Mouse (Mus musculus) left cerebral cortex, adult 2 months (tissue): ENCODE measurements around the gene Dhx32. TPM values are rescaled to one million over a fixed set of nuclear protein-coding genes. Genes with fewer than 3 reads are reported as not detected.
A peak's percentile ranks its signal among the peaks of the same experiment; 100 is the strongest.
"Not testable (repeated sequence)": the region's sequence is repeated elsewhere in the genome, so short reads cannot be mapped to it uniquely, and the experiment has no call there.

Experiments
- DNase-seq, 2 experiments: peaks; one replicate each; pipeline ENCODE4 v3.0.0; 2021 to 2022; ENCODE audit warnings: low spot score in 2 of 2, mixed read lengths in 1 of 2; ENCODE audit errors: extremely low spot score in 1 of 2
- H3K27ac ChIP-seq: fragments of 200-600 bp; 2 replicates; pipeline ENCODE4 v1.8.1; 2022
- H3K4me3 ChIP-seq: fragments of 200-600 bp; 2 replicates; pipeline ENCODE4 v1.8.1; 2022
- CTCF ChIP-seq: fragments of 200-600 bp; IDR thresholded peaks from 2 replicates; pipeline ENCODE4 v1.8.1; 2022; ENCODE audit warnings: antibody characterized with exemption, mild to moderate bottlenecking, moderate library complexity
- intact Hi-C: fragments of 180-260 bp; cut with DNase I; formaldehyde crosslinking; loops from one replicate; pipeline ENCODE4 v1.15.1; 2025
- total RNA-seq, 2 experiments: library from RNA; stranded (reverse); gene quantifications; 2 replicates each; pipeline ENCODE4 v1.2.3; 2021

The Dhx32 gene
- total RNA-seq, 2 experiments from 2014 or later = 36.8 to 40.8 TPM

DNA sequence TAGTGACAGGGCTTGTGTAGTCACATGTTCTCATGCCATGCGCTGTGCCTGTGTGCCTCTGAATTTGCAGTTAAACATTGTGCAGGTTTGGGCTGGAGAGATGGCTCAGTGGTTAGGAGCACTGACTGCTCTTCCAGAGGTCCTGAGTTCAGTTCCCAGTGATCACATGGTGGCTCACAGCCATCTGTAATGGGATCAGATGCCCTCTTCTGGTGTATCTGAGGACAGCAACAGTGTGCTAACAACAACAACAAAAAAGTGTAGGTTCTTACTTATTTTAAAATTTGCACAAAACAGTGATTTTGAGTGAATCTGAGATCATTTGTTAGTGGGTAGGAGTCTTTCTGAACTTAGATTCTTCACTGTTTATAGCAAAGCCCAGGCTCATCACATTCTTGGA lies 63.9 kb downstream of the Dhx32 start:
- no peak for DNase-seq
- Histone ChIP-seq H3K27ac (no peak overlapping the region), H3K4me3 (no peak overlapping the region)
- intact Hi-C loops = loop anchor here (5.0 kb wide), 1 partner anchor 59 kb away; the partner anchor contains the start of gene Fank1
- TF ChIP-seq CTCF = peak; percentile 40

DNA sequence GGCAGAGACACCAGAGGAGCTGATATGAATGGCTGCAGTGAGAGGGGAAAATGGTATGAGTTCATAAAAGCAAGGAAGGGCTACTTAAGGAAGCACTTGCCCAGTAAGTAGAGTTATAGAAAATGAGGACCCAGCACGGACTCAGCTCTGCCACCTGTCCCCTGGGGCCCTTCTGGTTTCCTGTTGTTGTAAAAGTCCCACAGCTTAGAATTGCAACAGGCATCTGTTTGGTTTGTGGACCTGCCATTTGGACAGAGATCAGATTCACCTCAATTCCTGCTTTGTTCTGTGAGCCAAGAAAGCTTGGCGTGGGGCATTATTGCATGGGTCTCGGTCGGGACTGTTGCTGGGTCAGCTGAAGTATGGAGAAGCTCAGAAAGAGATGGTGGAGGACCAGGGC lies 67.1 kb downstream of the Dhx32 start:
- H3K27ac ChIP-seq = no peak overlapping the region
- H3K4me3 ChIP-seq = no peak overlapping the region
- DNase-seq = no peak
- intact Hi-C loops = loop anchor here (5.0 kb wide), 1 partner anchor 62 kb away; the partner anchor contains the start of gene Fank1
- no peak for TF ChIP-seq CTCF

DNA sequence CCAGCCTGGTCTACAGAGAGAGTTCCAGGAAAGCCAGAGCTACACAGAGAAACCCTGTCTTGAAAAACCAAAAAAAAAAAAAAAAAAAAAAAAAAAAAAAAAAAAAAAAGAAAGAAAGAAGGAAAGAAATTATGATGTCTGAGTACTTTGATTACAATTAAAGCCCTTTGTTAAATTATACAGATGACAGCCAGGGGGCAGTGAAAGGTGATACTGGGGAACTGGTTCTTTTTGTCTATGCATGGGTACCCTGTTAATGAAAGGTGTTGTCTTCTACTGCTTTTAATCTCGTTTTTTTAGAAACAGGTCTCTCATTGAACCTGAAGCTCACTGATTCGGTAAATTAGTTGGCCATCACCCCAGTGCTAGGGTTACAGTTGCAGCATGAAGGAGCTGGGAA lies 75.2 kb downstream of the Dhx32 start:
- TF ChIP-seq CTCF = peak; percentile 23; the same call in 1 of the 2 replicates
- Histone ChIP-seq H3K27ac (no peak overlapping the region), H3K4me3 (no peak overlapping the region)
- intact Hi-C loops = loop anchor here (10.0 kb wide), 1 partner anchor 1778 kb away; no protein-coding TSS in a partner anchor
- DNase-seq = no peak

DNA sequence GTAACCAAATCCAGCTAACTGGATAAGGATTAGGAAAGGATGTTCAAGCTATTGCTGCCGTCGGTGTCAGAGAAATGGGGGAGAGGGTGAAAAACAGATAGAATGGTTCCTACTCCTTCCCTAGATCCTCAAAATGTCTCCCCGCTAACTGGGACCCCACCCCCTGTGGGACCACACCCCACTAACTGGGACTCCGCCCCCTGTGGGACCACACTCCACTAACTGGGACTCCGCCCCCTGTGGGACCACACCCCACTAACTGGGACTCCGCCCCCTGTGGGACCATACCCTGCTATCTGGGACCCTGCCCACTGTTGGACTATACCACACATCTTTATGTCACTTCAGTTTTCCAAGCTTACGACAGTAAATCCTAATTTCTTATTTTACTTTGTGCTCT lies 78.6 kb downstream of the Dhx32 start:
- no peak overlapping the region for H3K4me3 ChIP-seq
- TF ChIP-seq CTCF = no peak
- intact Hi-C loops = loop anchor here (10.0 kb wide), 1 partner anchor 1781 kb away; no protein-coding TSS in a partner anchor
- no peak overlapping the region for H3K27ac ChIP-seq
- DNase-seq = no peak

DNA sequence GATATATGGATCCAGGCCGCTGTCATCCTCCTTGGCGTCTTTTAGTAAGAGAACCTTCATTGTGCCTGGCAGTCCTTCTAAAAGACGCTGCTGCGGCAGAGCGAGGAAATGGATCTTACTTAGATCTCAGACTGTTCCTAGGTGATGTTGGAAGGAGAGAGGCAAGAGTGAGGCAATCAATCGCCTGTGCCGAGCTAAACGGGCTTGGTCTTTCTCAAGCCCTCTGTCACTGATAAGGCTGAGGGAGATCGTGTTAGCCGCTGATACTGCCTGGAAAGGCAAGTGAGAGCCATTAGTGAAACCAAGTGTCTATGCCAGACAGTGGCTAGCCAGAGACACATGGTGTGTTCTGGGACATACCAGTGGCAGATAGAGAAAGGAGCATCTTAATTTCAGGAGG lies 80.2 kb downstream of the Dhx32 start:
- DNase-seq = no peak
- intact Hi-C loops = loop anchor here (10.0 kb wide), 1 partner anchor 1782 kb away; no protein-coding TSS in a partner anchor
- TF ChIP-seq CTCF = no peak
- H3K27ac ChIP-seq = no peak overlapping the region
- no peak overlapping the region for H3K4me3 ChIP-seq

DNA sequence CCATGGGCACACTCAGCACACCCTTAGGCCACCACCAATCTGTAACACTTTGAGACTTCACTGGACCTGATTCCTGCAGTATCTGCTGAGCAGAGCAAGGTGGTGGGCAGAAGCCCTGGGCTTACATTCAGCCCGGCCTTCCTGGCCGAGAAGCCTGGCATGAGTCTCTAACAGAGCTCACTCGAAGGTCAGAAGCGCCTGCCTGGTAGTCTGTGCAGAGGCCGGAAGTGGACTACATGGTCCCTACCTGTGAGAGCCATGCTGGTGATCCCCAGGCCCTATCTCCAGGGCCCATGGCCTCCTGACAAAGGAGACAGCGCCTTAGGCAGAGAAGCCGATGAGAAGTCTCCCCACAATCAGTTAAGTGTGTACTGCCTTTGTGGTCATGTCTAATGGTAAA lies 81.2 kb downstream of the Dhx32 start:
- no peak for DNase-seq
- H3K27ac ChIP-seq = no peak overlapping the region
- no peak overlapping the region for H3K4me3 ChIP-seq
- intact Hi-C loops = loop anchor here (10.0 kb wide), 1 partner anchor 1783 kb away; no protein-coding TSS in a partner anchor
- no peak for TF ChIP-seq CTCF

DNA sequence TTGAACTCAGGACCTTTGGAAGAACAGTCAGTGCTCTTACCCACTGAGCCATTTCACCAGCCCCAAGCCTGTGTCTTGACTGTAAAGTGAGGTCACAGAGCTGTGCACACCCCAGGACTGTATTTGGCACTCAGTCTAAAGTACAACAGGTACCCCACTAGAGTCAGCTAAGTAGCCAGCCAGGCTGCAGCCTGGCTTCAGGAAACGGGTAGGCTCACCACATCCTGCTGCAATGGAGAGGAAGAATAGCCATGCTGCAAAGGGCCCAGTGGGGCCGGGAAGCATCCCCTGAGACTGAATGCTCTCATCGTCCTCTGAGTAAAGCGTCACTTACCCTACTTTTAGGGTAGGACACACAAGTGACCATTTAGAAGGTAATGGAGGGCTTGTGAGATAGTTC lies 82.6 kb downstream of the Dhx32 start:
- intact Hi-C loops = loop anchor here (10.0 kb wide), 1 partner anchor 1785 kb away; no protein-coding TSS in a partner anchor
- no peak for TF ChIP-seq CTCF
- no peak overlapping the region for H3K27ac ChIP-seq
- no peak overlapping the region for H3K4me3 ChIP-seq
- no peak for DNase-seq

DNA sequence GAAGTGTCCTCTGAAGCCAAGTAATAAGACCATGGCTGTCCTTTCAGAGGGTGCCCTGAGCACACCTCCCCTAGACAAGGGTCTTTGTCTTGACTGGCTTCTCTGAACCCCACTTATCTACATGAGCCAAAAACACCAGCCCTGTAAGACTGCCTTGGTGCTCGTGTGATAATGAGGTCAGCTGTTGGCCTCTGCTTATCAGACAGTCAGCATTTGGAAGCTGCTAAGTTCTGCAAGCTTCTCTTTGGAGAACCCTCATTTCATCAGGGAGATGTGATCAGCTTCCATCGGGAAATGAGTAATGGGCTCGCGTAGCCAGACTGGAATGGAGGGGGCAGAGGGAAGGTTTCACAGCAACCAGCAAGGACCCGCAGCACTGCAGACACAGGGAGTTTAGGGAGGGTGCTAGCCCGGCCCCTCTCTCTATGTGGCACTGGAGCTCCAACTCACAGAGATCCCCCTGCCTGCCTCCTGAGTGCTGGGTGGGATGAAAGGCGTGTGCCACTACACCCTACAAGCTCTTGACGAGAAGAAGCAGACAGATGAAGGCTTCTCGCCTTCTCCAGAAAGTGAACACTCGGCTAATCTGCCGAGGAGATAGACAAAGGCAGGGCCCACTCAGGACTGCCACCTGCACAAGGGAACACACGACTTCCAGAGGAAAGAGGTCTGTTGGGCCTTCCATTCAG lies 84.4 kb downstream of the Dhx32 start:
- Histone ChIP-seq H3K4me3 (no peak overlapping the region), H3K27ac (no peak overlapping the region)
- no peak for DNase-seq
- intact Hi-C loops = no loop called here
- TF ChIP-seq CTCF = no peak

DNA sequence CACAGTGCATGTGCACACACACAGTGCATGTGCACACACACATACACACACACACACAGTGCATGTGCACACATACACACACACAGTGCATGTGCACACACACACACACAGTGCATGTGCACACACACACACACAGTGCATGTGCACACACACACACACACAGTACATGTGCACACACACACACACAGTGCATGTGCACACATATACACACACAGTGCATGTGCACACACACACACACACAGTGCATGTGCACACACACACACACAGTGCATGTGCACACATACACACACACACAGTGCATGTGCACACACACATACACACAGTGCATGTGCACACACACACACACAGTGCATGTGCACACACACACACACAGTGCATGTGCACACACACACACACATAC lies 96.9 kb downstream of the Dhx32 start:
- DNase-seq, H3K27ac ChIP-seq, H3K4me3 ChIP-seq, intact Hi-C loops: not testable (repeated sequence)

DNA sequence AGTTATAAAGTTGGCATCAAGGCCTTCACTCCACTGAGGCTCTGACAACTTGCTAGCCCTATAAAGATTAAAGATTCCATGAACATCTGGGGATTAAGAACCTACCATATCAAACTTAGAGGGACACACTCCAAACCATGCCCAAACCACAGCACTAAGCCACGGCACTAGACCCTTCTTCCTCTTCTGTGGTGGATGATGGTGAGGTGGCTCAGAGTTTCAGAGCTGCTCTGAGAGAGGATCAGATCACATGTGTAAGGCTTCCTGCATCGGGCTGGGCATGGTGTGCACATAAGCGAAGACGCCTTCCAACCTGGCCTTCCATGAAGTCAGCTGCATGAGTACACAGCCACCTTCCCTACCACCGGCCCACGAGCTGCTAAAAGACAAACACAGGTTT lies 97.8 kb downstream of the Dhx32 start:
- TF ChIP-seq CTCF = no peak
- Histone ChIP-seq H3K27ac (no peak overlapping the region), H3K4me3 (no peak overlapping the region)
- intact Hi-C loops = no loop called here
- no peak for DNase-seq

DNA sequence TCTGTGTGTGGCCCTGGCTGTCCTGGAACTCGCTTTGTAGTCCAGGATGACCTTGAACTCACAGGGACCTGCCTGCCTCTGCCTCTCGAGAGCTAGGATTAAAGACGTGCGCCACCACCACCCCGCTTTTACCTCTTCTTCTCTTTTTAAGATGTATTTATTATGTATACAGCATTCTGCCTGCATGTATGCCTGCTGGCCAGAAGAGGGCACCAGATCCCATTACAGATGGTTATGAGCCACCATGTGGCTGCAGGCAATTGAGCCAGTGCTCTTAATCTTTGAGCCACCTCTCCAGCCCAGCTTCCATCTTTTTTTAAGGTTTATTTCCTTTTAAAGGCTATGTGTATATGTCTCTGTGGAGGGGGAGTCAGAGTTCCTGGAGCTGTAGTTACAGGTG lies 98.4 kb downstream of the Dhx32 start:
- Histone ChIP-seq H3K27ac (no peak overlapping the region), H3K4me3 (no peak overlapping the region)
- no peak for DNase-seq
- intact Hi-C loops = no loop called here
- peak; percentile 42 for TF ChIP-seq CTCF

DNA sequence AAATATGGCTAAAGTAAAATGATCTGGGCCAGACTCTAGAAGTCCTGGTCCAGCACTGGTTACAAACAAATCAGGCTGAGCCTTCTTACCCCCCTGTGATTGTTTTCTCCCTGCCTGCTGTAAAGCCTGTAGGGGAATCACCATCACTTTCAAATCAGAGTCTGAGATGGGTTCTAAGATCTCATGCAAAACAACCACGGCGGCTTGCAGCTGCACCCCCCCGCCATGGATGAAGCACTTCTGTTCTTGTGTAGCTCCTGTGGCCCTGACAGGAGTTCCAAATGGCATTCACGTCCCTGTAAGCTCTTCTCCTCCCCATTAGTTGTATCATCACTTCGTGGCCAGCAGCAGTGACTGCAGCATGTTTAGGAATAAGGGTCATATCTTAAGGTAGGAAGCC lies 98.9 kb downstream of the Dhx32 start:
- H3K27ac ChIP-seq = no peak overlapping the region
- intact Hi-C loops = no loop called here
- no peak for TF ChIP-seq CTCF

DNA sequence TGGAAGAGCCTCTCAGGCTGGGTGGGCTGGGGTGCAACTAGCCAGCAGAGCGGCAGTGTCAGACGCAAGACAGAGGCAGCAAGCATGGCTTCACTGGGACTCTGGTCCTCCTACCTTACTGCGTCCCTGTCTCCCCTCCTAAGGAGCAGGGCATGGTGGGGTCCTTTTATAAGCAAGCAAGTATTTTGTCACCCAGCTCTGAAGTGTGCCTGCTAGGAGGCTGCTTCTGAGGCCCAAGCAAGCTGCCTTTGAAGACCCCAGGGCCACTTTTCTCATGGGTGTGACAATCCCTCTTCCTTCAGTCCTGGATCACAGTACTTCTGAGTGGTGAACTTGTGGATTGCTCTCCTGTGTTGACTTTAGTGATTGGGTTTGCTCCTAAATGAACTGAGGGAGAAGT lies 102.6 kb downstream of the Dhx32 start, which contains the start of gene Mmp21:
Mmp21 (minus strand) TSS at position 101 of the 400 bp plus-strand sequence.
- Histone ChIP-seq H3K4me3 (no peak within 1 kb of the TSS), H3K27ac (no peak within 1 kb of the TSS)
- no peak for TF ChIP-seq CTCF
- no peak for DNase-seq
- intact Hi-C loops = no loop called here

More for the DNA sequence above, 98.9 kb downstream of the Dhx32 start:
- no peak for DNase-seq
- H3K4me3 ChIP-seq = no peak overlapping the region
